Mouse (Mus musculus) heart, embryonic 12.5 days (tissue): Measurements from ENCODE around the gene Slc4a7. TPM values are rescaled to one million over a fixed set of nuclear protein-coding genes. Genes with fewer than 3 reads are reported as not detected.

Experiments used
- polyA plus RNA-seq: library from polyadenylated mRNA; unstranded; fragments of >200 nt; fragmentation: Nextera tagmentation; extraction: Ambion mirVana; gene quantifications from 2 replicates; pipeline ENCODE4 v1.2.1, GENCODE M21; 2016

The Slc4a7 gene
- polyA plus RNA-seq, 1 experiment from 2014 or later = 18.3 TPM

Other genes with a start within 250 kb of the Slc4a7 start
- gene Nek10, start 101.1 kb downstream of the Slc4a7 start, polyA plus RNA-seq = 0.04 TPM in 1 of 2 replicates, not detected in the other